Mouse (Mus musculus) stomach, embryonic 15.5 days (tissue): ENCODE data around the gene Pgam2. TPM values are rescaled to one million over a fixed set of nuclear protein-coding genes. Genes with fewer than 3 reads are reported as not detected.

Experiments used
- ATAC-seq: fragments of 200-750 bp; cut with Nextera tagmentation; 2 replicates; pipeline ENCODE4 v1.8.0; 2017; ENCODE audit warnings: low read depth, moderate number of reproducible peaks, moderate TSS enrichment; ENCODE audit not compliant: insufficient read depth, low FRiP score
- H3K27ac ChIP-seq: fragments of 300-500 bp; sonication (generic); 2 replicates; pipeline ENCODE4 v1.5.1; 2015; ENCODE audit warnings: mild to moderate bottlenecking, inconsistent platforms
- H3K27me3 ChIP-seq: fragments of 300-500 bp; sonication (generic); replicated peaks from 2 replicates; pipeline ENCODE4 v1.6.1; 2015; ENCODE audit warnings: inconsistent platforms
- H3K36me3 ChIP-seq: fragments of 300-500 bp; sonication (generic); 2 replicates; pipeline ENCODE4 v1.6.1; 2015; ENCODE audit warnings: inconsistent platforms
- H3K4me1 ChIP-seq: fragments of 300-500 bp; sonication (generic); 2 replicates; pipeline ENCODE4 v1.6.1; 2015; ENCODE audit warnings: inconsistent platforms
- H3K4me2 ChIP-seq: fragments of 300-500 bp; sonication (generic); 2 replicates; pipeline ENCODE4 v1.6.1; 2015; ENCODE audit warnings: mild to moderate bottlenecking, inconsistent platforms
- H3K4me3 ChIP-seq: fragments of 300-500 bp; sonication (generic); replicated peaks from 2 replicates; pipeline ENCODE4 v1.5.1; 2015; ENCODE audit warnings: inconsistent platforms
- H3K9ac ChIP-seq: fragments of 300-500 bp; sonication (generic); 2 replicates; pipeline ENCODE4 v1.6.1; 2015; ENCODE audit warnings: inconsistent platforms
- H3K9me3 ChIP-seq: fragments of 300-500 bp; sonication (generic); 2 replicates; pipeline ENCODE4 v1.6.1; 2016; ENCODE audit warnings: inconsistent platforms
- WGBS: fragments of 180-500 bp; shearing (Covaris S2); methylation state at CpG from one replicate; pipeline ENCODE4 v1.1.7; 2015; 5-methylcytosine and 5-hydroxymethylcytosine counted together
- polyA plus RNA-seq: library from polyadenylated mRNA; unstranded; fragments of >200 nt; fragmentation: Nextera tagmentation; extraction: Ambion mirVana; gene quantifications from 2 replicates; pipeline ENCODE4 v1.2.1, GENCODE M21; 2015

Gene Pgam2
- polyA plus RNA-seq, 1 experiment from 2014 or later, result 3.4 TPM

GRCm38 (mm10) chr11:5789071-5789753 is 14.3 kb downstream of the Pgam2 start:
- Histone ChIP-seq H3K9me3 (no peaks in the 10 kb centered on the region), H3K4me3 (peak overlapping the region; percentile 61), H3K4me1 (peaks cover 17% of the 10 kb centered on the region), H3K36me3 (peaks cover 17% of the 10 kb centered on the region), H3K4me2 (peak overlapping the region; percentile 62), H3K27ac (peak overlapping the region; percentile 88), H3K27me3 (no peaks in the 10 kb centered on the region), H3K9ac (peak overlapping the region; percentile 57)
- WGBS, result 45% methylated on average over 6 of the region's 6 CpGs
- ATAC-seq, result no peak

GRCm38 (mm10) chr11:5788056-5789014 is 15.2 kb downstream of the Pgam2 start, which contains the start of gene Dbnl:
Gene Dbnl (plus strand): TSS chr11:5788488.
- peak within 1 kb of the TSS; percentile 61 for H3K4me3 ChIP-seq
- H3K9ac ChIP-seq, result peak within 1 kb of the TSS; percentile 57
- no peaks in the 10 kb centered on the region for H3K27me3 ChIP-seq
- H3K4me2 ChIP-seq, result peak within 1 kb of the TSS; percentile 62
- under 1% methylated on average over 74 of the region's 74 CpGs for WGBS
- peak within 1 kb of the TSS; percentile 88 for H3K27ac ChIP-seq
- peak; percentile 95 for ATAC-seq
- H3K36me3 ChIP-seq, result peaks cover 12% of the 10 kb centered on the region; the same call in 1 of the 2 replicates
- H3K9me3 ChIP-seq, result no peaks in the 10 kb centered on the region
- peaks cover 17% of the 10 kb centered on the region for H3K4me1 ChIP-seq

- Histone ChIP-seq H3K27me3 (no peaks in the 10 kb centered on the region), H3K9ac (peak overlapping the region; percentile 55; the same call in 1 of the 2 replicates), H3K4me3 (peak overlapping the region; percentile 61), H3K36me3 (peaks cover 10% of the 10 kb centered on the region; the same call in 1 of the 2 replicates), H3K4me1 (peaks cover 17% of the 10 kb centered on the region), H3K4me2 (peak overlapping the region; percentile 62), H3K9me3 (no peaks in the 10 kb centered on the region), H3K27ac (peak overlapping the region; percentile 88)
- WGBS, result 29% methylated on average over 8 of the region's 8 CpGs
- ATAC-seq, result no peak
Measured at GRCm38 (mm10) chr11:5787671-5788055, 15.9 kb downstream of the Pgam2 start.

GRCm38 (mm10) chr11:5785732-5786131 is 17.8 kb downstream of the Pgam2 start:
- no peak for ATAC-seq
- Histone ChIP-seq H3K27ac (no peak overlapping the region), H3K4me1 (peaks cover 17% of the 10 kb centered on the region), H3K4me3 (no peak overlapping the region), H3K27me3 (no peaks in the 10 kb centered on the region), H3K4me2 (no peak overlapping the region), H3K36me3 (no peaks in the 10 kb centered on the region), H3K9me3 (no peaks in the 10 kb centered on the region), H3K9ac (no peak overlapping the region)

GRCm38 (mm10) chr11:5782199-5782944 is 21.2 kb downstream of the Pgam2 start:
- H3K4me3 ChIP-seq, result no peak overlapping the region
- H3K4me1 ChIP-seq, result 0 out of 2 replicates have a peak, but pooled peaks cover 1% of the 10 kb centered on the region
- H3K27ac ChIP-seq, result no peak overlapping the region; the same call in 1 of the 2 replicates
- peak; percentile 74 for ATAC-seq
- no peaks in the 10 kb centered on the region for H3K27me3 ChIP-seq
- H3K4me2 ChIP-seq, result no peak overlapping the region
- no peaks in the 10 kb centered on the region for H3K36me3 ChIP-seq
- no peak overlapping the region for H3K9ac ChIP-seq
- H3K9me3 ChIP-seq, result no peaks in the 10 kb centered on the region
- 63% methylated on average over 8 of the region's 8 CpGs for WGBS

GRCm38 (mm10) chr11:5780035-5780499 is 23.5 kb downstream of the Pgam2 start:
- Histone ChIP-seq H3K4me3 (no peak overlapping the region), H3K4me2 (no peak overlapping the region), H3K9ac (no peak overlapping the region), H3K4me1 (no peaks in the 10 kb centered on the region), H3K27ac (no peak overlapping the region), H3K27me3 (no peaks in the 10 kb centered on the region), H3K9me3 (no peaks in the 10 kb centered on the region), H3K36me3 (no peaks in the 10 kb centered on the region)
- WGBS, result 92% methylated on average over 6 of the region's 6 CpGs
- no peak for ATAC-seq

- Histone ChIP-seq H3K9ac (no peak overlapping the region), H3K27me3 (no peaks in the 10 kb centered on the region), H3K27ac (no peak overlapping the region), H3K4me3 (no peak overlapping the region), H3K4me1 (no peaks in the 10 kb centered on the region), H3K36me3 (no peaks in the 10 kb centered on the region), H3K9me3 (no peaks in the 10 kb centered on the region), H3K4me2 (no peak overlapping the region)
- no peak for ATAC-seq
- 73% methylated on average over 2 of the region's 2 CpGs for WGBS
Measured at GRCm38 (mm10) chr11:5778481-5778880, 25.1 kb downstream of the Pgam2 start.

- WGBS, result 78% methylated on average over 6 of the region's 6 CpGs
- Histone ChIP-seq H3K27ac (no peak overlapping the region), H3K9ac (no peak overlapping the region), H3K4me3 (no peak overlapping the region), H3K36me3 (0 out of 2 replicates have a peak, but pooled peaks cover 4% of the 10 kb centered on the region), H3K4me1 (no peaks in the 10 kb centered on the region), H3K4me2 (no peak overlapping the region), H3K9me3 (no peaks in the 10 kb centered on the region), H3K27me3 (no peaks in the 10 kb centered on the region)
- no peak for ATAC-seq
Measured at GRCm38 (mm10) chr11:5766019-5766418, 37.5 kb downstream of the Pgam2 start.

- Histone ChIP-seq H3K9ac (no peak overlapping the region), H3K4me3 (peak overlapping the region; percentile 72), H3K4me1 (no peaks in the 10 kb centered on the region), H3K27ac (peak overlapping the region; percentile 98; the same call in 1 of the 2 replicates), H3K27me3 (no peaks in the 10 kb centered on the region), H3K9me3 (no peaks in the 10 kb centered on the region), H3K36me3 (no peaks in the 10 kb centered on the region), H3K4me2 (peak overlapping the region; percentile 71)
- 0 out of 2 replicates have a peak, but pooled peaks have one; percentile 2 for ATAC-seq
- 20% methylated on average over 6 of the region's 6 CpGs for WGBS
Measured at GRCm38 (mm10) chr11:5762633-5762982, 40.9 kb downstream of the Pgam2 start.

GRCm38 (mm10) chr11:5761820-5762632 is 41.5 kb downstream of the Pgam2 start, which contains the start of gene Urgcp:
Gene Urgcp (minus strand): TSS chr11:5762376.
- Histone ChIP-seq H3K36me3 (no peaks in the 10 kb centered on the region), H3K9ac (peak within 1 kb of the TSS; percentile 89), H3K27ac (peak within 1 kb of the TSS; percentile 98), H3K4me2 (peak within 1 kb of the TSS; percentile 71), H3K9me3 (no peaks in the 10 kb centered on the region), H3K4me3 (peak within 1 kb of the TSS; percentile 72), H3K4me1 (no peaks in the 10 kb centered on the region), H3K27me3 (no peaks in the 10 kb centered on the region)
- peak; percentile 99 for ATAC-seq
- under 1% methylated on average over 68 of the region's 68 CpGs for WGBS

GRCm38 (mm10) chr11:5753755-5754154 is 49.8 kb downstream of the Pgam2 start:
- no peak overlapping the region for H3K9ac ChIP-seq
- ATAC-seq, result no peak
- H3K27me3 ChIP-seq, result no peaks in the 10 kb centered on the region
- H3K36me3 ChIP-seq, result peaks cover 5% of the 10 kb centered on the region; the same call in 1 of the 2 replicates
- no peaks in the 10 kb centered on the region for H3K4me1 ChIP-seq
- no peak overlapping the region for H3K4me3 ChIP-seq
- no peak overlapping the region for H3K27ac ChIP-seq
- 83% methylated on average over 2 of the region's 2 CpGs for WGBS
- no peak overlapping the region for H3K4me2 ChIP-seq
- no peaks in the 10 kb centered on the region for H3K9me3 ChIP-seq
